Mouse (Mus musculus) embryonic facial prominence, embryonic 11.5 days (tissue): ENCODE results near the gene Ncor2. TPM values are rescaled to one million over a fixed set of nuclear protein-coding genes. Genes with fewer than 3 reads are reported as not detected.

Experiments
- ATAC-seq: fragments of 200-750 bp; cut with Nextera tagmentation; replicated peaks from 2 replicates; pipeline ENCODE4 v1.8.0; 2017; ENCODE audit warnings: low read depth; ENCODE audit not compliant: insufficient number of reproducible peaks, low FRiP score, low TSS enrichment
- DNase-seq: peaks from one replicate; pipeline ENCODE4 v3.0.0-alpha.2; 2015; ENCODE audit warnings: low spot score
- H3K27ac ChIP-seq: fragments of 300-500 bp; sonication (generic); replicated peaks from 2 replicates; pipeline ENCODE4 v1.5.1; 2014; ENCODE audit warnings: mild to moderate bottlenecking, low read depth, low read length, control low read depth
- H3K27me3 ChIP-seq: fragments of 300-500 bp; sonication (generic); 2 replicates; pipeline ENCODE4 v1.6.1; 2014; ENCODE audit warnings: mild to moderate bottlenecking, low read length, moderate library complexity, mixed read lengths; ENCODE audit not compliant: control insufficient read depth, insufficient read depth
- H3K36me3 ChIP-seq: fragments of 300-500 bp; sonication (generic); replicated peaks from 2 replicates; pipeline ENCODE4 v1.6.1; 2014; ENCODE audit warnings: low read depth, mild to moderate bottlenecking, low read length, moderate library complexity, mixed read lengths; ENCODE audit not compliant: control insufficient read depth, insufficient read depth
- H3K4me1 ChIP-seq: fragments of 300-500 bp; sonication (generic); 2 replicates; pipeline ENCODE4 v1.6.1; 2014; ENCODE audit warnings: low read length, mixed read lengths; ENCODE audit not compliant: control insufficient read depth, insufficient read depth
- H3K4me2 ChIP-seq: fragments of 300-500 bp; sonication (generic); 2 replicates; pipeline ENCODE4 v1.6.1; 2014; ENCODE audit warnings: low read depth, mild to moderate bottlenecking, control low read depth, low read length, moderate library complexity
- H3K4me3 ChIP-seq: fragments of 300-500 bp; sonication (generic); 2 replicates; pipeline ENCODE4 v1.5.1; 2014; ENCODE audit warnings: low read depth, low read length, control low read depth
- H3K9ac ChIP-seq: fragments of 300-500 bp; sonication (generic); replicated peaks from 2 replicates; pipeline ENCODE4 v1.6.1; 2014; ENCODE audit warnings: mild to moderate bottlenecking, control low read depth, low read length
- H3K9me3 ChIP-seq: fragments of 300-500 bp; sonication (generic); replicated peaks from 2 replicates; pipeline ENCODE4 v1.6.1; 2016; ENCODE audit warnings: mild to moderate bottlenecking, low read length, inconsistent platforms, mixed read lengths; ENCODE audit not compliant: control insufficient read depth
- WGBS: fragments of 180-500 bp; shearing (Covaris S2); extraction: QIAGEN DNeasy Blood & Tissue Kit; methylation state at CpG from one replicate; pipeline ENCODE4 v1.1.7; 2014; 5-methylcytosine and 5-hydroxymethylcytosine counted together
- polyA plus RNA-seq: library from polyadenylated mRNA; unstranded; fragments of >200 nt; fragmentation: Nextera tagmentation; extraction: Ambion mirVana; gene quantifications from 2 replicates; pipeline ENCODE4 v1.2.1, GENCODE M21; 2014

Ncor2 gene
- polyA plus RNA-seq, 1 experiment from 2014 or later, result 12.4 TPM

DNA sequence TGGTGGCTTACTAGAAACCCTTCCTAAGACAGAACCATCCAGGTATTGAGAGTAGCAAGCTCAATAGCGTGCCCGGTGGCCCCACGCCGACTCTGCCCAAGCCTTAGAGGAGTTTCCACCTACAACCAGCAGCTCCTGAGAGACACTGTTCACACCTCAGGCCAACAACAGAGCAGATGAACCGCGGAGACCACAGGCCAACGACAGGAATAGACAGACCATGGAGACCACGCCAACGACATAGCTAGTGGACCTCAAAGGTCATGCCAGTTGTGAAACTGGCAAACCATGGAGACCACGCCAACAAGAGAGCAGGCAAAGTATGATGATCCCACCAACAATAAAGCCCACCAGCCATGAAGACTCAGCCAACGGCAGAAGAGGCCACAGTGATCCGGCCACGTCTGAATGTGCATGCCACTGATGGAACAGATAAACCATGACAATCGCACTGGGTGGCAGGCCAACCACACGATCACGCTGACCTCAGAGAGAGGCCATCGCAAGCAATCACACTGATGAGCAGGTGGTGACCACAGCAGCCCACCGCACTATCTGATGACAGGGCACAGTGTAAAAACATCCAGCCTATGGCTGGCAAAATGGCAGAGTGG, 41.2 kb downstream of the Ncor2 start:
- H3K4me3 ChIP-seq, result no peak overlapping the region
- no peaks in the 10 kb centered on the region for H3K27me3 ChIP-seq
- 93% methylated on average over 18 of the region's 18 CpGs for WGBS
- no peak overlapping the region for H3K4me2 ChIP-seq
- H3K36me3 ChIP-seq, result no peaks in the 10 kb centered on the region
- no peak overlapping the region for H3K9ac ChIP-seq
- DNase-seq (no peak), ATAC-seq (no peak)
- H3K27ac ChIP-seq, result no peak overlapping the region
- H3K4me1 ChIP-seq, result peaks cover 34% of the 10 kb centered on the region
- H3K9me3 ChIP-seq, result no peaks in the 10 kb centered on the region

DNA sequence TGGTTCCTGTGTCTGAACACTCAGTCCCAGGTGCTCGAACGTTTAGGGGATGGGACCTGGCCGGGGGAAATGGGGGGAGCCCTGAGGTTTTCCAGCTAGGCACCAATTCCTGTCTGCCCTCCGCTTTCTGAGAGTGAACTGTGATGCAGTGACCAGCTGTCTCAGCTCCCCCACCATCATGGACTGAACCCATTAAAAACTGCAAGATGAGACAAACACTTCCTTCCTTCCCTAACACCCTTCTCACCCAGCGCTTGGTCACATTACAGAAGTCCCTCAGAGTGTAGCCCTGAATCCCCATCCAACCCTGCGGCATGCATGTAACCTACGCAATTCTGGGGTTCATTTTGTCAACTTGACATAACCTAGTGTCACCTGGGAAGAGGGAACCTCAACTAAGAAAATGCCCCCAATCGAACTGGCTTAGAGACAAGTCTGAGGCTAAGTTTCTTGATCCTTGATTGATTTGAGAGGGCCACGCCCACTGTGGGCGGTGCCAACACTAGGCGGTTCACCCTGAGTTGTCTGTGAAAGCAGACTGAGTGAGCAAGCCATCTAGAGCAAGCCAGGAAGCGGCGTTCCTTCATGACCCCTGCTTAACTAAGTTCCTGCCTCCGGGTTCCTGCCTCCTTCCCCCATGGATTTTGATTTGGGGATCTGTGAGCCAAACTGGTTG, 41.9 kb downstream of the Ncor2 start:
- Histone ChIP-seq H3K27me3 (no peaks in the 10 kb centered on the region), H3K36me3 (0 out of 2 replicates have a peak, but pooled peaks cover 2% of the 10 kb centered on the region), H3K9ac (no peak overlapping the region), H3K4me1 (peaks cover 34% of the 10 kb centered on the region), H3K9me3 (no peaks in the 10 kb centered on the region), H3K4me3 (no peak overlapping the region), H3K4me2 (no peak overlapping the region), H3K27ac (no peak overlapping the region)
- WGBS, result 52% methylated on average over 14 of the region's 14 CpGs
- no peak for DNase-seq
- ATAC-seq, result no peak

DNA sequence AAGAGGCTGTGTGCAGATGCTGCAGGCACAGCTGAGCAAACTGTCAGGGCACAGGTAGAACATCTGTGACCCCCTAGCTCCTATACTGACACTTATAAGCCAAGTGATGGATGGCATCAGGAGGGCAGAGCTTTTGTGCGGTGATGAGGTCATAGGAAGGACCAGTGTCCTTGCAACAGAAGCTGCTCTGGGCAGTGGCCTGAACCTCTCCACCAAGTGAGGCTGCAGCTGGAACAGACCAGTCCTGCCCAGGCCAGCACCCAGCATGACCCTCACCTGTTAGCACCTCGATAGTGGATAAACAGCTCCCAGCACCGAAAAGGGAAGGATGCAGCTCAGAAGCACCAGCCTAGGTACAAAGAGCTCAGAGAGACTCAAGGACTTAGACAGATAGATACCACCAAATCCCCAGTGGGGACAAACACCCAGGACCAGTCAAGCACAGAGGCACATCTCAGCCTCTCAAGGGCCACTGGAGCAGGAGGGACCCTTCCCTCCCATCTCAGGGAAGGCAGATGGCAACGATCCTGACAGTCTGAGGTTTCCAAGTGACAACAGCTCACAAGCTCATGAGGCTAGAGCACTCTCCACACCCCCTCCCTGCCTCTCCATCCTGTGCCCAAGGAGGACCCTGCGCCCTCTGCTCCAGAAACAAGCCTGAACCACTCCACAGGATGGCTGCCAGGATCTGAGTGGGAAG, 42.6 kb downstream of the Ncor2 start:
- Histone ChIP-seq H3K27me3 (no peaks in the 10 kb centered on the region), H3K36me3 (0 out of 2 replicates have a peak, but pooled peaks cover 2% of the 10 kb centered on the region), H3K9me3 (no peaks in the 10 kb centered on the region), H3K27ac (no peak overlapping the region), H3K9ac (no peak overlapping the region), H3K4me3 (no peak overlapping the region), H3K4me2 (no peak overlapping the region), H3K4me1 (peaks cover 27% of the 10 kb centered on the region)
- no peak for DNase-seq
- WGBS, result 66% methylated on average over 5 of the region's 5 CpGs
- no peak for ATAC-seq

DNA sequence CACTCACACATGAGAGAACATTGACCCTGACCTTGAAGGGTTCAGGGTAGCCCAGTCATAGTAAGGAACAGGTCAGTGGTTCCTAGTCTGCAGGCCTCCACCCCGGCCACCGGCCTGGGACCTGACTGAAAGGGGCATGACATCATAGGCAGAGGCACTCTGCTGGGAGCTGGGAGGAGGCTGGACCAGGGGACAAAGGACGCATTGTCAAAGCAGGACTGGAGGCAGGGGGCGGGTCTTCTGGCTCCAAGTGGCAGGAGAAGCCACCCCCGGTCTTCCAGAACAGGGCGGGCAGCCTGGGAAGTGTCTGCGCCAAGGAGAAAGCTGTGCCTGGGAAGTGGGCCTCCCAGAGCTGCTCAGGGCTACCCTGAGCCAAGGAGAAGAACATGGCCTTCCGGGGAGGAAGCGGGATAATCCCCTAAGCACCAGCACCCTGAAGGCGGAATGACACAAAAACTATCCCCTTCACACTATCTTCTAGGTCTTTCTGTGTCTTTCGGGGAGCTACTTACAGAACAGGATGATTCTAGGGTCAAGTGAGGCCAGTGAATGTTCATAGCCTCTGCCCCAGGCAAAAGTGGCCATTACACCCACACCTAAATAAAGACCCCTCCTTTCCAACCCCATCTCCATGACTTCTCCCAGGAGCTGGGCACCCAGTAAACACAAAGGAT, 44.1 kb downstream of the Ncor2 start:
- Histone ChIP-seq H3K27me3 (no peaks in the 10 kb centered on the region), H3K4me1 (peaks cover 21% of the 10 kb centered on the region), H3K27ac (peak overlapping the region; percentile 62; the same call in 1 of the 2 replicates), H3K36me3 (0 out of 2 replicates have a peak, but pooled peaks cover 2% of the 10 kb centered on the region), H3K4me2 (peak overlapping the region; percentile 16; the same call in 1 of the 2 replicates), H3K9ac (peak overlapping the region; percentile 34), H3K4me3 (no peak overlapping the region), H3K9me3 (no peaks in the 10 kb centered on the region)
- ATAC-seq (peak; percentile 80), DNase-seq (peak; percentile 79)
- 9% methylated on average over 11 of the region's 11 CpGs for WGBS

DNA sequence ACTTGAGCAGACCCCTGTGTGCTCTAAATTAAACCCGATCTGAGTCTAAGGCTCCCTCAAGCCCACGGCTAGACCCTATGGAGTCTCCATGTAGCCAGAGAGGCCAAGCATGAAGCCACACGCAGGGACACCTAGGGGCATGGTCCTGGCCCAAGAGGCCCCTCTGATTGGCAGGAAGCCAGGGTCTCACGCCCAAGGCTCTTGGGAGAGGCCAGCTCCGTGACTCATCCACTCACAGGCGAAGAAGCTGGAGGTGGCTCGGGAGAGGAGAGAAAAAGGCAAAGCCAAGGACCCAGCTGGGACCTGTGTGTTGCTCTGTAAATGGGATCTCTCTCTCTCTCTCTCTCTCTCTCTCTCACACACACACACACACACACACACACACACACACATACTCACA, 44.6 kb downstream of the Ncor2 start:
- H3K27ac ChIP-seq, result peak overlapping the region; percentile 62; the same call in 1 of the 2 replicates
- 0 out of 2 replicates have a peak, but pooled peaks cover 2% of the 10 kb centered on the region for H3K36me3 ChIP-seq
- peaks cover 20% of the 10 kb centered on the region for H3K4me1 ChIP-seq
- WGBS, result 35% methylated on average over 7 of the region's 7 CpGs
- peak overlapping the region; percentile 22; the same call in 1 of the 2 replicates for H3K9ac ChIP-seq
- no peak overlapping the region for H3K4me3 ChIP-seq
- DNase-seq (no peak), ATAC-seq (0 out of 2 replicates have a peak, but pooled peaks have one; percentile 7)
- no peaks in the 10 kb centered on the region for H3K9me3 ChIP-seq
- peak overlapping the region; percentile 4; the same call in 1 of the 2 replicates for H3K4me2 ChIP-seq
- no peaks in the 10 kb centered on the region for H3K27me3 ChIP-seq

DNA sequence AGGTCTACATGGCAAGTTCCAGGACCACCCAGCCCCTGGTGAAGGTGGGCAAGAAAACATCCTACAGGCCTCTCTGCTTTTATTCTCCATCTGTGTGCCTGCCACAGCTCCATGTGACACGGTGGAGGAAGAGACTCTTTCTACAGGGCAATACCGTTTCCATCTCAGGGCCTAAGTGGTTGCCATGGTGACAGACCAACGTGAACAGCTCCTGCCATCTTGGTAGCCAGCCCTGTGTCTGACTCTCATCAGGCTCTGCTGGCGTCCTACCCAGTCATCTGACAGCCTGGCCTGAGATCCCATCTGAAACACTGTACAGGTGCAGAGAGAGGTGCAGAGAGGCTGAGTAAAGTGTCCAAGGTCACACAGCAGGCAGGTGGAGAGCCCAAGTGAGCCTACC, 45.4 kb downstream of the Ncor2 start:
- H3K4me1 ChIP-seq, result peaks cover 20% of the 10 kb centered on the region
- H3K4me2 ChIP-seq, result no peak overlapping the region
- no peak overlapping the region for H3K9ac ChIP-seq
- ATAC-seq (no peak), DNase-seq (no peak)
- H3K36me3 ChIP-seq, result 0 out of 2 replicates have a peak, but pooled peaks cover 2% of the 10 kb centered on the region
- H3K27ac ChIP-seq, result no peak overlapping the region
- no peaks in the 10 kb centered on the region for H3K9me3 ChIP-seq
- no peak overlapping the region for H3K4me3 ChIP-seq
- no peaks in the 10 kb centered on the region for H3K27me3 ChIP-seq
- WGBS, result 64% methylated on average over 4 of the region's 4 CpGs

DNA sequence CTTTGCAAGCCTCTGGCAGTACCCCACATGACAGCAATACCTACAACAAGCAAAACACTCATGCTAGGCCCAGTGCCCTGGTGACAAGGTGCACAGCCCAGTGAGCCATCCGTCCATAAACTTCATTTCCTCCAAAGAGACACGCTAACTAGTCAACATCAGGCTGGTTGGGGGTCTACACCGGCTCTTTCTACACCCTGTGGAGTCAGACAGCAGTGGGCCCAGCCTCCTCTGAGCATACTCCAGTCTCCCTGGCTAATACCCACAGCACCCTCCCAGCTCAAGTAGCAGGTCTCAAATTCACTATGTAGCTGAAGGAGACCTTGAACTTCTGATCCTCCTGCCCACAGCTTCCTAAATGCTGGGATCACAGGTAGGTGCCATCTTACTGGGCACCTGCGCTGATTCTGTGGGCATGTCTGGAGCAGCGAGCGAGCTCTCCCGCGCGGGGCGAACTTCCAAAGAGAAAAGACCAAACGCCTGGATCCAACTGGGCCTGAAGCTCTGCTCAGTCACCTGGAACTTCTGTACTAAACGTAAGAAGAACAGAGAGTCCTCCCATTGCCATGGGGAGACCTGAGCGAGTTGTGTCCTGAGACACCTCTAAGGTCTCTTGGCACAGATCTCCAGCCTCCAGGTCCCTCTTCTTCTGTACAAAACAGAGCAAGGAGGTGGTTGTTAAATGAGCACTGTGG, 46.3 kb downstream of the Ncor2 start:
- Histone ChIP-seq H3K27me3 (no peaks in the 10 kb centered on the region), H3K9me3 (no peaks in the 10 kb centered on the region), H3K9ac (no peak overlapping the region), H3K4me2 (no peak overlapping the region), H3K27ac (no peak overlapping the region), H3K4me1 (peaks cover 20% of the 10 kb centered on the region), H3K4me3 (no peak overlapping the region), H3K36me3 (0 out of 2 replicates have a peak, but pooled peaks cover 2% of the 10 kb centered on the region)
- 93% methylated on average over 13 of the region's 13 CpGs for WGBS
- ATAC-seq (no peak), DNase-seq (no peak)
